Mouse (Mus musculus) urinary bladder, adult 18-20 months (tissue): ENCODE data around the gene Gm7361.
"Not testable (repeated sequence)": the region's sequence is repeated elsewhere in the genome, so short reads cannot be mapped to it uniquely, and the experiment has no call there.

Source experiments
- DNase-seq, 2 experiments: peaks; one replicate each; pipeline ENCODE4 v3.0.0; 2022; ENCODE audit warnings: low spot score in 2 of 2, mixed read lengths in 2 of 2

Gene Gm7361

DNA sequence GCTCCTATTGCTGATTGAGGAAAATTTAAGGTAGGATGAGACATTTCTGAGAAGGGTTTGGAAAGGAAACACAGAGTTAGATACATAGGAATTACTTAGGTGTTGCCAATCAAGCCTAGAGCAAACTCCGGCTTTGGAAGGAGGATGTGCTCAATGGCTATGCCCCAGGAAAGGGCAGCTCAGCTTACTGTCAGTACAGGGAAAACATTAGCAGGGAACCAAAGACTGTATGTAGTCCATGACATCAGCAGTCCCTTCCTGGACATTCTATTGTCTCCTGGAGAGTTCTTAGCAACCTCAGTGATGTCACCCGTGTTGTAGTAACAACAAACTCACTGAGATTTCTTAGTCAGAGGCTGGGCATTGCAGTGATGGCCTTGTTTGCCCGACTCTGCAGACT lies at the start of gene Gm7361:
Gm7361 (plus strand) TSS at position 301 of the 400 bp plus-strand sequence.
- DNase-seq = not testable (repeated sequence)

DNA sequence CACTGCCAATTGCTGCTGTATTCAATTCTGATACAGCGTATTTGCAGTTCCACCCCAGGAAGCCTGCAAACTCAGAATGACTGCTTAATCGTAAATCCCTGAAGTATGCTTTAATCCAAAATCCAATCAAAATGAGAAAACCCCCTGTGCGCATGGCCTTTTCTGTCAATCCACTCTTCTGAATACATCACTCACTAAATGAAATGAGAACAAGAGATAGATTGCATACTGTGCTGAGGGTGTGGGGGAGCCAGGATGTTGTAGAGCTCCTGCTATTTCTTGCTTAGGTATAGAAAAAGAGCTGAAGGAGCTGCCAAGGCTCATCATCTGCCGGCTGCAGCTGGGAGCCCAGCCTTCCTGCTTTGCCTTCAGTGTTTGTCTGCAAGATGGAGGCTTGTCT lies 46.5 kb upstream of the Gm7361 start:
- DNase-seq = no peak

DNA sequence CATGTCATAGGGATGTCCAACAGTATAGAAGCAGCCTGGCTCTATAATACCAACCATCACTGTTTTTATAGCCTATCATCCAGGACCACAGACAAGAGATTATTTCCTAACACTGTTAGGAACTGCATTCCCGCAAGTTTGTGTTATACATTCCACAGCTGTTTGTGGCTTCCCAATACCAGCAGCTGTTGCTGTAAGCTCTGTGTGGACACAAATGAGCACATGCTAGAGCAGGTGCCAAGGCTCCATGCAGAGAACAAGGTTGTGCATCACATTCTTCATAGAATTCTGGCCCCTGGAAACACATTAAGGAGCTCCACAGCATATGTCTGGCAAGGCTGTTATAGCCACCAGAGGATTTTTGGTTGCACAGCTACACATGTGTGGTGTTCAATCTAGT lies 35.4 kb upstream of the Gm7361 start:
- no peak for DNase-seq

DNA sequence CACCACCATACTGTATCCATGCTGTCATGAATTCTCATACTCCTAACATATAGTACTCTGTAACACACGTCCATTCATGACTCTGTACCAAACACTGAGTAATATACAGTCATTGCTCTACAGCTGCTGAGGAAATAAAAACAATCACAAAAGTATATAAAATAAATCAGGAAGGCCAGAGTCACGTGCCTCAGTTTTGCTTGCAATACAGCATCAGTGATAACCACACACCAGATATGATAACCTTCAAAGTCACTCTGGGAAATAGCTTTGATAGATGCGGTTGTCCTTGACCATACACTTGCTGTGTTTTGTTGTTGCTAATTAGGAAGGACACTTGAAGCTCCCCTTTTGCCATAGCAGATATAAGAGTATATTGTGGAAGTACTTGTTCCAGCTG lies 9.2 kb downstream of the Gm7361 start:
- DNase-seq = not testable (repeated sequence)

DNA sequence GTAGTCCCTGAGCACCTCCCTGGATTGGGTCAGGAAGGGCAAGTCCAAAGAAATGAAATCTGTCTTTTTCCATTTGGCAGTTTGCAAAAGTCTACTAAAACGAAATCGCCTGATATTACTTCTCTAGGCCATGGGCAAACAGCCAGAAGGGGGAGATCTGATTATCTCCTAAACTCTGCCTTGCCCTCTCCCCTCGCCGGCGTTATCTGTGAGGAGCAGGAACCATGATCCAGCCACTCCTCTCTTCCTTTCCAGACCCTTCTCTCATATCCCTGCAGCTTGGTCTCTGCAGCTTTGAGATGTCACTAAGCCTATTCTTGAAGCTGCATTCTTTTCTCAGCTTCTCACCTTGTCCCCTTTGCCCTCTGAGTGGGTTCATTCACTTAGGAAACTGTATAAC lies 22.9 kb downstream of the Gm7361 start:
- DNase-seq = no peak

DNA sequence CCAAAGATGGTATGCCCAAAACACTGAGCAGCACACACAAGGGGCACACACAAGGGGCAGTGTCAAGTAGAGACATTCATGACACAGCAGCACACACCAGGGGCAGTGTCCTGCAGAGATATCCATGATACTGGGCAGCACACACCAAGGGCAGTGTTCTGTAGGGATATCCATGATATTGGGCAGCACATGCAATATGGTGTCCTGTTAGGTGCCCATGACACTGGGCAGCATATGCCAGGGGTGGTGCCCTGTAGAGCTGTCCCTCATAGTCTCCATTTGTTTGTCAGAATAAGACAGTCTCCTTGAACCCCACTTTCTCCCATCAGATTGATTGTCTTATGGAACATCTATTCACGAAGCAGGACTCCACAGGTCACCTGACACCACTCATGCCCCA lies 24.2 kb downstream of the Gm7361 start:
- no peak for DNase-seq

DNA sequence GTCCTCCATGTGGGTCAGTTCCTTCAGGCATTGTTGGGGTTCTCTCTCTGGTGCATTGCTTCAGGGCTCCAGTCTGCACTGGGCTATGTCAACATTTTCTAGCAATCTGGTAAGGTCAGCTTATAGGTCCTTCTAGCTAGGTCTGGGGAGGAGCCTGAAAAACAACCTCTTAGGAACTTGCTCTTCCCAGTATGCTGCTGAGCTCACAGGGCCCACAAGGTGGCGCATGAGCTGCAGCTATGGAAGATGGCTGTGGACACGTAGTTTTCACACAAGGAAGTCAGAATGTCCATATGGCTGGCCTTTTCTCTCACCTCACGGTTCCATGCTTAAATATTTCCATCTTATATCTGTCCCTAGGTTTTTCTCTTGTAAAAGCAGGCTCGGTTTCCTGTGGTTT lies 24.8 kb downstream of the Gm7361 start:
- DNase-seq = peak in 1 of 2 experiments; percentile 11

DNA sequence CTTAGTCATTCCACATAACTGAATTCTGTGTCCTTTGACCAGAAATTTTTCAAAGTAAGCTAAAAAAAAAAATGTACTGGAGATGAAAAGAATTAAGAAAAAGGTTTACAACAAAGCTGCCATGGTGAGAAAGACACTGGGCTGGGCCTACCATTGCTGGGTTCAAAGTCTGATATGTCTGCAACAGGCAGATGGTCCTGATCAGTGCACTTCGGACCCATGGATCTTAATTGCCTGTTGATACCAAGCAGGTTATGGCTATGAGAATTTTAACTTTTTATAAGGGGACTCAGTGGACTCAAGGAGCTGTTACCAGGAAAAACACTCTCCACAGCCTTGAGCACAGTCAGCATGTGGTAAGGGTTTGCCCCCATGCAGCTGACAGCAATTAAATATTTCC lies 25.9 kb downstream of the Gm7361 start:
- no peak for DNase-seq

DNA sequence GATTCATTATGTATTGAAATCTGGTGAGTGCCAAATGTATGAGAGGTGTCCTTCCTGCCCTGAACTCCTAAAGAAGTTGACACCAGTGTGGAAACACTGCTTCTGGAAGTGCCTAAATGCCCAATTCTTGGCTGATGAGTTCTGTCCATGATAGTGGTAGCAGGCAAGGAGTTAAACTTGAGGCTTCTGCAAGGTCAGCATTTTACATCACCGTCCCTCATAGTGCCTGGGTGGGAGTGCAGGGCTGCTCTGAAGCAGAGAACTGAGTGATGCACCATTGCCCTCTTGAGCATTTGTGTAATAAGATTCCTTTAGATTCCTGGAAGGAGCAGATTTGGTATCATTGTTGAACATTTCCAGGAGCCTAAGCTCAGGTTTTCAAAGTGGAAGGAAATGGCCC lies 34.1 kb downstream of the Gm7361 start:
- DNase-seq = no peak

DNA sequence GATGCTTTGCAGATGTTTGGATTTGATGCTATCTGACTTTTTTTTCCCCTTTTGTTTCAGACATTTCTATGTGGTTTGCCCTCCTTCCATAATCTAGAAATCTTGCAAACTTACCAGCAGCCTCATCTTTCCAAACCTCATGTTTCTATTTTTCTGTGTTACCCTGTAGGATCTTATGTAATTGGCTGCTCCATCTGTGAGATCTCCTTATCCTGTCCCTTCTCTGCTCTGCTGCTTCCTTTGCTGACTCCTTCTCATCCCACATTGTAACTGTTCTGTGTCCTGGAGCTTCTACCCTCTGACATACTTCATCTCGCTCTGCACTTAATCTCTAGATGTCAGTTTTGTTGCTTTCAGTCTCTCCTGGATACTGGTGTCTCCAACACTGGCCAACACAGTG lies 35.8 kb downstream of the Gm7361 start:
- DNase-seq = no peak
